Mouse (Mus musculus) megakaryocyte, embryonic 14.5 days (primary cell): Measurements from ENCODE around the gene Grin2a.

Experiments
- FLI1 ChIP-seq: IDR thresholded peaks from 2 replicates; pipeline ENCODE4 v1.6.1; 2012; ENCODE audit warnings: low read length, inconsistent platforms, mixed read lengths
- GATA1 ChIP-seq: IDR thresholded peaks from 3 replicates; pipeline ENCODE4 v1.6.1; 2012; ENCODE audit warnings: mixed read lengths, low read length, inconsistent platforms, borderline replicate concordance

DNA sequence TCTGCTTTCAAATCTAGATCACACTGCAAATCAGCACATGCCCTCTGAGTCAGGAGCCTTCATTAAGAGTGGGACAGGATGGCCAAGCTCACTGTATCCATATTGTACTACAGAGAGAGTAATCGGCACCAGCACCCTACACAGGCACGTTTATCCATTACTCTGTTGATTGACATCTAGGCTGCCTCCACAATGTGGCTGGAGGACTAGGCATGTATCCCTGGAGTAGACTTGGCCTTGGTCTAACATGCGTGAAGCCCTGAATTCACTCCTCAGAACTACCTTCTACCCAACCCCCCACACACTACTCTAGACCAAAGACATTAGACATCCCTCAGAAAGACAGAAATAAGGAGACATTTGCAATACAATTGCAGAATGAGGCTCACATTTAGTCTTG, 227.4 kb downstream of the Grin2a start:
- no peak for TF ChIP-seq GATA1
- no peak for TF ChIP-seq FLI1
